Mouse (Mus musculus): ENCODE results near the gene Olfr460. TPM values are rescaled to one million over a fixed set of nuclear protein-coding genes. Genes with fewer than 3 reads are reported as not detected.

The Olfr460 gene
- polyA plus RNA-seq (2012; rRNA removed), result not detected in 2 replicates

- H3K4me3 ChIP-seq (ENCODE audit: extremely low read depth, insufficient read depth, insufficient read length), result no peak within 1 kb of the TSS
- DNase-seq (ENCODE audit: low read depth in 1 of 2, low spot score in 2 of 2), result no peak
- TF ChIP-seq POLR2A (IDR thresholded peaks at IDR 0.05; ENCODE audit: low read depth, low read length) (no peak), CTCF (IDR thresholded peaks at IDR 0.05; ENCODE audit: extremely low read depth, insufficient read depth, insufficient read length, insufficient replicate concordance) (no peak)
- 88% methylated on average over 3 of the region's 3 CpGs for WGBS
- no peaks in the 10 kb centered on the region for H3K36me3 ChIP-seq (ENCODE audit: control insufficient read depth, insufficient read depth, low read length)
- no peaks in the 10 kb centered on the region for H3K4me1 ChIP-seq (ENCODE audit: control insufficient read depth, insufficient read depth, insufficient read length)
- no peak within 1 kb of the TSS for H3K27ac ChIP-seq (ENCODE audit: insufficient read depth, low read length)
- no peaks in the 10 kb centered on the region for H3K27me3 ChIP-seq (ENCODE audit: control insufficient read depth, insufficient read depth, low read length)
Measured at GRCm38 (mm10) chr6:40569187-40569586, at the start of gene Olfr460. Gene Olfr460 (plus strand): TSS chr6:40569487.

GRCm38 (mm10) chr6:40544690-40545089 lies 24.6 kb upstream of the Olfr460 start:
- H3K36me3 ChIP-seq (ENCODE audit: control insufficient read depth, insufficient read depth, low read length), result no peaks in the 10 kb centered on the region
- no peaks in the 10 kb centered on the region for H3K27me3 ChIP-seq (ENCODE audit: control insufficient read depth, insufficient read depth, low read length)
- no peak for DNase-seq (ENCODE audit: low read depth in 1 of 2, low spot score in 2 of 2)
- 74% methylated on average over 10 of the region's 10 CpGs for WGBS
- H3K27ac ChIP-seq (ENCODE audit: insufficient read depth, low read length), result no peak overlapping the region
- no peaks in the 10 kb centered on the region for H3K4me1 ChIP-seq (ENCODE audit: control insufficient read depth, insufficient read depth, insufficient read length)
- H3K4me3 ChIP-seq (ENCODE audit: extremely low read depth, insufficient read depth, insufficient read length), result no peak overlapping the region
- TF ChIP-seq POLR2A (IDR thresholded peaks at IDR 0.05; ENCODE audit: low read depth, low read length) (no peak), CTCF (IDR thresholded peaks at IDR 0.05; ENCODE audit: extremely low read depth, insufficient read depth, insufficient read length, insufficient replicate concordance) (no peak)

DNA sequence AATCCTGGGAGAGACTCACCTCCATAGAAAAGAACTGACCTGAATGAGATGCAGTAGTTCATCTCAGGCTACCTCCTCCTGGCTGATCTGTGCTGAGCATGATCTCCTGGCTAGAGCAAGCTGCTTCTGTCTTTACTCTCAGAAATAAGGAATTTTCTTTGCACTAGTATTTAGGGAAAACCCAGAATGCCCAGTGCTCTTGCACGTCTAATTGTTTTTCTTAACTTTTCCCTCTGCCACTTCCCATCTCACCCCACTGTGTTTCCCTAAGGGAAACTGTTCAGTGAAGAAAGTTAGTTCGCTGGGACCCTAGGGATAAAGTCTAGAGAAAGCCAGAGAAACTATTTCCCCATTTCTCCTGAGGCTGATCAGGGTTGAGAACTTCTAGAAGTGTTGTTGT lies 14.3 kb upstream of the Olfr460 start, which contains the start of gene Olfr461:
TSS of gene Olfr461 (minus strand) at position 101 of the 400 bp plus-strand sequence.
- 80% methylated on average over 2 of the region's 2 CpGs for WGBS
- no peaks in the 10 kb centered on the region for H3K4me1 ChIP-seq (ENCODE audit: control insufficient read depth, insufficient read depth, insufficient read length)
- no peak within 1 kb of the TSS for H3K4me3 ChIP-seq (ENCODE audit: extremely low read depth, insufficient read depth, insufficient read length)
- DNase-seq (ENCODE audit: low read depth in 1 of 2, low spot score in 2 of 2), result no peak
- H3K36me3 ChIP-seq (ENCODE audit: control insufficient read depth, insufficient read depth, low read length), result no peaks in the 10 kb centered on the region
- no peaks in the 10 kb centered on the region for H3K27me3 ChIP-seq (ENCODE audit: control insufficient read depth, insufficient read depth, low read length)
- TF ChIP-seq CTCF (IDR thresholded peaks at IDR 0.05; ENCODE audit: extremely low read depth, insufficient read depth, insufficient read length, insufficient replicate concordance) (no peak), POLR2A (IDR thresholded peaks at IDR 0.05; ENCODE audit: low read depth, low read length) (no peak)
- no peak within 1 kb of the TSS for H3K27ac ChIP-seq (ENCODE audit: insufficient read depth, low read length)

DNA sequence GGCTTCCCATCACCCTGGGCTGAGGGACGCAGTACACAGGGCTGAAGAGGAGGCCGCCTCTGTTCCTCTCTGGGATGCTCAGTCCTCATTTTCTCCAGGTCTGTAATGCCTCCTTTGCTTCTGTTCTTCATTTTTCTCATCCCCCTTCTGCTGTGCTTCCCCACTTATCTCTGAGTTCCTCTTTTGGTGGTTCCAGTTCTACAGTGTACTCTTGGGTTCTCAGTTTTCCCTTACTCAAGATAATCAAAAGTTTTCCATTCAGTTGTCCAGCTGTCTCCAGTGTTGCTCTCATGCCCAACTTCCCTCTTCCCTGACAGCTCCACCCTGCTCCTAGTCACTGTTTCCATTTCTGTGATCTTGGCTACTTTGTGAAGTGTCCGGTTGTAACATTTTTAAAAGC lies 4.3 kb downstream of the Olfr460 start:
- WGBS, result 55% methylated on average over 3 of the region's 3 CpGs
- DNase-seq (ENCODE audit: low read depth in 1 of 2, low spot score in 2 of 2), result no peak
- no peaks in the 10 kb centered on the region for H3K4me1 ChIP-seq (ENCODE audit: control insufficient read depth, insufficient read depth, insufficient read length)
- no peak overlapping the region for H3K27ac ChIP-seq (ENCODE audit: insufficient read depth, low read length)
- H3K4me3 ChIP-seq (ENCODE audit: extremely low read depth, insufficient read depth, insufficient read length), result no peak overlapping the region
- TF ChIP-seq POLR2A (IDR thresholded peaks at IDR 0.05; ENCODE audit: low read depth, low read length) (no peak), CTCF (IDR thresholded peaks at IDR 0.05; ENCODE audit: extremely low read depth, insufficient read depth, insufficient read length, insufficient replicate concordance) (no peak)
- H3K27me3 ChIP-seq (ENCODE audit: control insufficient read depth, insufficient read depth, low read length), result no peaks in the 10 kb centered on the region
- no peaks in the 10 kb centered on the region for H3K36me3 ChIP-seq (ENCODE audit: control insufficient read depth, insufficient read depth, low read length)

- no peak overlapping the region for H3K4me3 ChIP-seq (ENCODE audit: extremely low read depth, insufficient read depth, insufficient read length)
- no peak for DNase-seq (ENCODE audit: low read depth in 1 of 2, low spot score in 2 of 2)
- H3K36me3 ChIP-seq (ENCODE audit: control insufficient read depth, insufficient read depth, low read length), result no peaks in the 10 kb centered on the region
- no peaks in the 10 kb centered on the region for H3K4me1 ChIP-seq (ENCODE audit: control insufficient read depth, insufficient read depth, insufficient read length)
- no peak overlapping the region for H3K27ac ChIP-seq (ENCODE audit: insufficient read depth, low read length)
- H3K27me3 ChIP-seq (ENCODE audit: control insufficient read depth, insufficient read depth, low read length), result no peaks in the 10 kb centered on the region
- no peak for TF ChIP-seq POLR2A (IDR thresholded peaks at IDR 0.05; ENCODE audit: low read depth, low read length)
- WGBS, result 11% methylated on average over 1 of the region's 1 CpGs
Measured at GRCm38 (mm10) chr6:40576305-40576704, 7.0 kb downstream of the Olfr460 start.

- H3K4me1 ChIP-seq (ENCODE audit: control insufficient read depth, insufficient read depth, insufficient read length), result no peaks in the 10 kb centered on the region
- 14% methylated on average over 6 of the region's 6 CpGs for WGBS
- H3K27me3 ChIP-seq (ENCODE audit: control insufficient read depth, insufficient read depth, low read length), result no peaks in the 10 kb centered on the region
- H3K4me3 ChIP-seq (ENCODE audit: extremely low read depth, insufficient read depth, insufficient read length), result no peak overlapping the region
- H3K27ac ChIP-seq (ENCODE audit: insufficient read depth, low read length), result no peak overlapping the region
- no peaks in the 10 kb centered on the region for H3K36me3 ChIP-seq (ENCODE audit: control insufficient read depth, insufficient read depth, low read length)
- TF ChIP-seq POLR2A (IDR thresholded peaks at IDR 0.05; ENCODE audit: low read depth, low read length) (no peak), CTCF (IDR thresholded peaks at IDR 0.05; ENCODE audit: extremely low read depth, insufficient read depth, insufficient read length, insufficient replicate concordance) (no peak)
- no peak for DNase-seq (ENCODE audit: low read depth in 1 of 2, low spot score in 2 of 2)
Measured at GRCm38 (mm10) chr6:40584336-40584735, 15.0 kb downstream of the Olfr460 start.

DNA sequence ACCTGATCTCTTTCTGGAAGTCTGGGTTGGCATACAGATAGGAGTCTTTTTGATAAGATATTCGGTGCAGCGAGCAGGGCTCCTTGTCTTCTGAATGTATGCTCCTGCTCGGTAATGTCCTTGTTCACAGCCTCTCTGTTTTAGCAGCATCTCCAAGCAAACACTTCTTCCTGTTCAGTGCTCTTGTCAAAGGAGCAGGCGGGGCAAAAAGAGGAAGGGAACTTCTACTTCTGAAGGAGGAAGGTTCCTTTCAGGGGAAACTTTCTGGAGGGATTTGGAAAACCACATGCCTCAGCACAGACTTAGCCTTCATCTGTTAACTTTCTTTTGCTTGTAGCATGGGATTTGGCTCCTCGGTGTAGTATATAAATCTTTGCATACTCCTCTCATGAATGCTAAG lies 16.4 kb downstream of the Olfr460 start, which contains the start of gene Clec5a:
TSS of gene Clec5a (minus strand) at position 177 of the 400 bp plus-strand sequence.
- no peaks in the 10 kb centered on the region for H3K4me1 ChIP-seq (ENCODE audit: control insufficient read depth, insufficient read depth, insufficient read length)
- 34% methylated on average over 5 of the region's 5 CpGs for WGBS
- DNase-seq (ENCODE audit: low read depth in 1 of 2, low spot score in 2 of 2), result no peak
- no peak within 1 kb of the TSS for H3K4me3 ChIP-seq (ENCODE audit: extremely low read depth, insufficient read depth, insufficient read length)
- no peak within 1 kb of the TSS for H3K27ac ChIP-seq (ENCODE audit: insufficient read depth, low read length)
- H3K36me3 ChIP-seq (ENCODE audit: control insufficient read depth, insufficient read depth, low read length), result no peaks in the 10 kb centered on the region
- no peaks in the 10 kb centered on the region for H3K27me3 ChIP-seq (ENCODE audit: control insufficient read depth, insufficient read depth, low read length)
- TF ChIP-seq CTCF (IDR thresholded peaks at IDR 0.05; ENCODE audit: extremely low read depth, insufficient read depth, insufficient read length, insufficient replicate concordance) (no peak), POLR2A (IDR thresholded peaks at IDR 0.05; ENCODE audit: low read depth, low read length) (no peak)

Measured in spleen, adult 2 months (tissue).